Mouse (Mus musculus) thymus, adult 2 months (tissue): ENCODE measurements around the gene Svs6. TPM values are rescaled to one million over a fixed set of nuclear protein-coding genes. Genes with fewer than 3 reads are reported as not detected.

Experiments used
- DNase-seq: peaks from one replicate; pipeline ENCODE4 v3.0.0; 2021
- H3K27ac ChIP-seq: fragments of 200-500 bp; 2 replicates; pipeline ENCODE4 v1.5.1; 2012; ENCODE audit warnings: low read length, control low read depth; ENCODE audit not compliant: control insufficient read depth, insufficient read depth
- H3K27me3 ChIP-seq: fragments of 200-500 bp; 2 replicates; pipeline ENCODE4 v1.6.1; 2012; ENCODE audit warnings: mild to moderate bottlenecking, low read length, moderate library complexity, mixed read lengths; ENCODE audit not compliant: control insufficient read depth, insufficient read depth
- H3K36me3 ChIP-seq: fragments of 200-500 bp; 2 replicates; pipeline ENCODE4 v1.6.1; 2012; ENCODE audit warnings: mild to moderate bottlenecking, low read length, moderate library complexity; ENCODE audit not compliant: control insufficient read depth, insufficient read depth
- H3K4me1 ChIP-seq: fragments of 200-500 bp; replicated peaks from 2 replicates; pipeline ENCODE4 v1.6.1; 2012; ENCODE audit warnings: low read length; ENCODE audit not compliant: control insufficient read depth, insufficient read depth
- H3K4me3 ChIP-seq: fragments of 200-500 bp; 2 replicates; pipeline ENCODE4 v1.5.1; 2012; ENCODE audit warnings: mild to moderate bottlenecking, low read length, control low read depth, moderate library complexity; ENCODE audit not compliant: control insufficient read depth, insufficient read depth
- CTCF ChIP-seq: fragments of 200-500 bp; IDR thresholded peaks from 2 replicates; pipeline ENCODE4 v1.5.1; 2012; ENCODE audit warnings: mild to moderate bottlenecking, control low read depth, low read length, moderate library complexity, borderline replicate concordance; ENCODE audit not compliant: control insufficient read depth, poor library complexity, insufficient read depth; ENCODE audit errors: extremely low read depth
- POLR2A ChIP-seq: fragments of 200-500 bp; IDR thresholded peaks from 2 replicates; pipeline ENCODE4 v1.6.1; 2012; ENCODE audit warnings: mild to moderate bottlenecking, low read length, control low read depth, moderate library complexity; ENCODE audit not compliant: control insufficient read depth, poor library complexity, insufficient read depth; ENCODE audit errors: extremely low read depth
- WGBS: fragments of 180-500 bp; shearing (Covaris S2); methylation state at CpG from one replicate; pipeline ENCODE4 v1.1.7; 2018; 5-methylcytosine and 5-hydroxymethylcytosine counted together
- polyA plus RNA-seq: library from polyadenylated mRNA; depleted of rRNA; stranded (reverse); fragments of >200 nt; gene quantifications from 2 replicates; pipeline ENCODE4 v1.2.3, GENCODE M21; 2012

Gene Svs6
- polyA plus RNA-seq, 1 experiment, result not detected

DNA sequence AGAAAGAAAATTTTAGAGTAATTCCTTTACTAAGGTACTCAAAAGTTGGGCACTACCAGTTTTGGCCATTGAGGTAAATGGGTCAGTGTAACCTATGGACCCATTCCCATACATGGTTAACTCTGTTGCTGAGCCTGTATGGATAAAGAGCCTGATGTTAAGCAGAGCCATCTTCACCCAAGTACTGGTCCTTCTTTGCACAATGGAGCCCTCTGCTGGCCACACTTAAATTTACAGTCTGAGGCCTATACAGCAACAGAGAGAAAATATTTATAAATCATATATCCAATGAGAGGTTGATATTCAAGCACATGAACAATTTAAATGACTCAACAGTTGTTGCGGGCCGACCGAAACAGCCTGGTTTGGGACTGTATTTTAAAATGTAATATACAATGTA is 32.4 kb downstream of the Svs6 start:
- peak; percentile 40 for DNase-seq
- Histone ChIP-seq H3K36me3 (no peaks in the 10 kb centered on the region), H3K27me3 (no peaks in the 10 kb centered on the region), H3K27ac (no peak overlapping the region), H3K4me3 (no peak overlapping the region), H3K4me1 (no peaks in the 10 kb centered on the region)
- 95% methylated on average over 3 of the region's 3 CpGs for WGBS
- TF ChIP-seq CTCF (no peak), POLR2A (no peak)

DNA sequence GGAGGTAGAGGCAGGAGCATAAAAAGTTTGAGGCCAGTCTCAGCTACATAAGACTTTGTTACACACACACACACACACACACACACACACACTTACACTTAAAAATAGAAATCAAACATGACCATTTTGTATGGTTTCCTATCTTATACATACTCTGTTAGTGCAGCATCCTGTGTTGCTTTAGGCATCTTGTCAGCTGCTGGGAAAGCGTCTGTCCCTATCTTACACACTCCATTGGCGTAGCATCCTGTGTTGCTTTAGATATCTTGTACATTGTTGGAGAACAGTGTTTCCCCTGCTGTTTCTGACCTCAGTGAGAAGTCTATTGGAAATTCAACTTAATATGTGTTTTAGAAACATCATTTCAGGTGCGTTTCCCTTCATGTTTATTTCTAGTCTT is 36.1 kb downstream of the Svs6 start:
- 94% methylated on average over 3 of the region's 3 CpGs for WGBS
- no peaks in the 10 kb centered on the region for H3K36me3 ChIP-seq
- no peak for DNase-seq
- no peak overlapping the region for H3K4me3 ChIP-seq
- H3K4me1 ChIP-seq, result no peaks in the 10 kb centered on the region
- H3K27me3 ChIP-seq, result no peaks in the 10 kb centered on the region
- TF ChIP-seq CTCF, result no peak
- TF ChIP-seq POLR2A, result no peak
- no peak overlapping the region for H3K27ac ChIP-seq

DNA sequence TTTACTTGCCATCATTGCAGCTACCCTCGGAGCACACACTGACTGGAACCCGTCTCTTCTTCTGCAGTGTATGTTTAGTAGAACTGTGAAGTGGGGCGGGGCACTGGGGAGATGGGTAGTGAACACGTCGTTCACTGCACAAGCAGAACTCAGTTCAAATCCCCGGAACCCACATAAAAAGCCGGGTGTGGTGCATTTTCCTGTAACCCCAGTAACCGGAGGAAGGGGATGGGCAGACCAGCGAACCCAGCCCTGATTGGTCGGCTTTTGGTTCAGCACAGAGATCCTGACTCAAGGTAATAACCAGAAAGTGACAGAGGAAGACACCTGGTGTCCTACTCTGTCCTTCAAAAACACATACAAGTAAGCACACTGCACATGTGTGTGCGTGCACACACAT is 36.8 kb downstream of the Svs6 start:
- no peak for TF ChIP-seq CTCF
- TF ChIP-seq POLR2A, result no peak
- H3K27me3 ChIP-seq, result no peaks in the 10 kb centered on the region
- 75% methylated on average over 11 of the region's 11 CpGs for WGBS
- DNase-seq, result no peak
- no peak overlapping the region for H3K4me3 ChIP-seq
- H3K4me1 ChIP-seq, result no peaks in the 10 kb centered on the region
- H3K27ac ChIP-seq, result no peak overlapping the region
- no peaks in the 10 kb centered on the region for H3K36me3 ChIP-seq

DNA sequence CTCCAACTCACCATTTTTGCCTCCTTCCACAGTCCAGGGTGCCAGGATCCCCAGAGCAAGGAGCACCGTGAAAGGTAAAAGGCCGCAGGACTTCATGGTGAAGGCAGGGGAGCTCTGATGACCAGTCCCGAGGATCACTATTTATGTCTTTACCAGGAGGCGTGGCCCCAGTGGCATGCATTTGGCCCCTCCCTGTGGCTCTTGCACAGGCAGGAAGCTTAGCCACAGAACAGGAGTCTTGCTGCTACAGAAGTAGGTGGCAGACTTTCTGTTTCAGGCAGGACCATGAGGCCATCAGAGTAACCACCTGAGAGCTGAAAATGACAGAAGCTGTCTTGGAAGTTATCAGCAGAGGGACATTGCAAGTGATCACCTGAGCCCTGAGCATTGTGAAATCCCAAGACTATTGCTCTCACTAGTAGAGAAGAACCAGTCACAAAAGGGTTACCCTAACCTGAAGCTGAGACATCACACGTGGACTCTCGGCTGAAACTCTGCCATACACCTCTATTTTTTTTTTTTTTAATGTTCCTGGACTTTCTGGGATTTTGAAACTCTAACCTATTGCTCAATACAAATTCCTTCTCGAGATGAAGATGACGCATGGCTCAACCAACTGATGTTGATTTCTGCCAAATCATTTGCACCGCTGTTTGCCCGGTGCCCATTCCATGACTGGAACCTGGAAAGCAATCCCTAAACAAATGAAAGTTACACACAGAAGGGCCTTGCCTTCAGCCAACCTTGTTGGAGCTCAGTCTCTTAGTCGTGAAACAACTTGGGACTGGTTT is 39.8 kb downstream of the Svs6 start:
- peak; percentile 4 for DNase-seq
- Histone ChIP-seq H3K4me3 (no peak overlapping the region), H3K27me3 (no peaks in the 10 kb centered on the region), H3K27ac (no peak overlapping the region), H3K4me1 (peaks cover 3% of the 10 kb centered on the region; the same call in 1 of the 2 replicates), H3K36me3 (no peaks in the 10 kb centered on the region)
- no peak for TF ChIP-seq CTCF
- TF ChIP-seq POLR2A, result no peak
- WGBS, result 62% methylated on average over 11 of the region's 11 CpGs

DNA sequence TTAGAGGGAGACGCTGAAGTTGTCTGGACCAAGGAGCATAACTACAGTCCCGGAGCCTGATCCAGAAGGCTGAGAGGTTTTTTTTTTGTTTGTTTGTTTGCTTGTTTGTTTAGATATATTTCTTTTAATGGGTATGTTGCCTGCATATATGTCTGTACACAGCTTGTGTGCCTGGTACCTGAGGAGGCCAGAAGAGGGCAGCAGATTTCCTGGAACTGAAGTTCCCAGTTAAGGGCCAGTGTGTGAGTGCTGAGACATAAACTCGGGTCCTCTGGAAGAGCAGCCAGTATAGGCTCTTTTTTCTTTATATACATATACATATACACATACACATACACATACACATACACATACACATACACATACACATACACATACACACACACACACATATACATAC is 41.8 kb downstream of the Svs6 start:
- no peak for TF ChIP-seq CTCF
- TF ChIP-seq POLR2A, result no peak
- 85% methylated on average over 3 of the region's 3 CpGs for WGBS
- H3K27me3 ChIP-seq, result no peaks in the 10 kb centered on the region
- peak; percentile 18 for DNase-seq
- H3K36me3 ChIP-seq, result no peaks in the 10 kb centered on the region
- no peak overlapping the region for H3K27ac ChIP-seq
- peaks cover 3% of the 10 kb centered on the region; the same call in 1 of the 2 replicates for H3K4me1 ChIP-seq
- H3K4me3 ChIP-seq, result no peak overlapping the region

DNA sequence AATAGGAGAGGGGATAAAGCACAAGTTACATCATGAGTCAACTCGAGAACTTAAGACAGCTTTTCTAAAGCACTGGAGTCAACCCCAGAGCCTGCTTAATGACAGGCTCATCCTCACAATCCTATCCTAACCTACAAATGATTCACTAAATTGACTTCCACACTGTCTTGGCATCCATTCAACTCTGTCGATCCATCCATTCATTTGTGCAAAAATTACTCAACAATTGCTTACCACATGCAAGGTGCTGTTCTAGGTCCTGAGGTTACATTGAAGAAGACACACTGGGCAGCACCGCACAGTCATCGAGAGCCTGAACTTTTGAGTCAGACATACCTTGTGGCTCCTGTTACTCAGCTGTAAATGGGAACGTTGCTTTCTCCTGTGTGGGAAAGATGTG is 42.5 kb downstream of the Svs6 start:
- WGBS, result 90% methylated on average over 5 of the region's 5 CpGs
- no peak for DNase-seq
- H3K27ac ChIP-seq, result no peak overlapping the region
- no peaks in the 10 kb centered on the region for H3K27me3 ChIP-seq
- H3K4me3 ChIP-seq, result no peak overlapping the region
- H3K4me1 ChIP-seq, result peaks cover 3% of the 10 kb centered on the region; the same call in 1 of the 2 replicates
- no peak for TF ChIP-seq POLR2A
- TF ChIP-seq CTCF, result no peak
- H3K36me3 ChIP-seq, result no peaks in the 10 kb centered on the region
